Mouse (Mus musculus) ovary, postnatal 10 days (tissue): ENCODE results near the gene Prr11.
A peak's percentile ranks its signal among the peaks of the same experiment; 100 is the strongest.
"Not testable (repeated sequence)": the region's sequence is repeated elsewhere in the genome, so short reads cannot be mapped to it uniquely, and the experiment has no call there.

Source experiments
- DNase-seq: peaks from one replicate; pipeline ENCODE4 v3.0.0; 2022; ENCODE audit warnings: low spot score

The Prr11 gene

GRCm38 (mm10) chr11:87108409-87108754, at the start of gene Prr11:
Gene Prr11, minus strand, starts transcription at chr11:87108708.
- DNase-seq = no peak

GRCm38 (mm10) chr11:87158012-87158411, 49.5 kb upstream of the Prr11 start:
- no peak for DNase-seq

DNA sequence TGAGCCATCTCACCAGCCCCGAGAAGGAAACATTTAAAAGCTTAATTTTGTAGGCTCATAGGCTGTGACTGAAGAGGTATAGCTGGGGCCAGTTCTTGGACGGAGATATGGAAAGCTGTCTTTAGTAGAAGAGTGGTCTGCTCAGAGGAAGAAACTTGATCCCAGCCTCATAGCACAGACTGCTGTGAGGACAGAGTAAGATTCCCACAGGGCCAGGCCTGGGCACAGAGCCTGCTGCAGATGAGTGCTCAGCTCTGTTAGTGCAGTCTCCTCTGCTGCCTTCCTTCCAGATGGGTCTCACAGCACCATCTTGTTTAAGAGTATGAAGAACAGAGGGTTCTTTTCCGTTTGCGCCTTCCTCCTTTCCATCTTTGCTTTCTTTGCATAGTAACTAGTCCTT, 27.7 kb upstream of the Prr11 start:
- DNase-seq = no peak

GRCm38 (mm10) chr11:87126824-87127816, 18.6 kb upstream of the Prr11 start, which contains the start of gene Trim37:
Gene Trim37, plus strand, starts transcription at chr11:87127077.
- DNase-seq = peak; percentile 53

DNA sequence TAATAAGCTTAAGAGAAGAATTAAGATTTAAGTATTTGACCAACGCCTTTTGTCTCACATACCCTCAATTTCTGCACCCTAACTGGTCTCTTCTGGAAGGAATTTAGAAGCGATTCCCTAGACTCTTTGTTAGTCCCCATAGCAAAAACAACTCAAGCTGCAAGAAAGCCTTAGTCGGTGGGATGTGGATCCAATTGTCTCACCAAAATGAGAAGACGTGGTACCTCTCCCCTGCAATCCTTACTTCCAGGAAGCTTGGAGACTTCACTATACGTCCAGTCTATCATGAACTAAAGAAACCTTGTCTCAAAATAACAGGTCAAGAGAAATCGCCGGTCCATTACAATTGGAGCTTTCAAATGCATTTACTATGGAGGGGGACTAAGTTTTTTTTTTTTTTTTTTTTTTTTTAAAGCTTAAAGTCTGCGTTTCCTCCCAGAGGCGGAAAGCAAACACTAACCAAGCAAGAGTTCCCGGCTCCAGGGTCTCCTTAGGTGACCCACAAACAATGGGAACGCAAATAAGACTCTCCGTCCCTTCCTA, 17.8 kb upstream of the Prr11 start:
- DNase-seq = no peak

DNA sequence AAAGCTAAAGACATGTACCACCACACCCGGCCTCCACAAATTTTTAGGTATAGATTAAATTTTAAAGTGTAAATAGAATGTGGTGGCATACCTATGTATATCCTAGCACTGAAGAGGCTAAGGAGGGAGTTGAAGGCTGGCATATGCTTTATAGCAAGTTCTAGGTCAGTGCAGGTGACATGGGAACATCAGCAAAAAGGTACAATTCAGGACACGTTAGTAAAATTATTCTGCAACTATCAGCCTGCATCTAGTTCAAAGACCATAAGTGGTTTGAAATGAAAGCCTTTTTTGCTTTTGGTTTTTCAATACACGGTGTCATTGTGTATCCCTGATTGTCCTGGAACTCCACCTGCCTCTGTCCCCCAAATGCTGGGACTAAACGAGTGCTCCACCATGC, 17.1 kb upstream of the Prr11 start:
- DNase-seq = no peak

GRCm38 (mm10) chr11:87121864-87122263, 13.4 kb upstream of the Prr11 start:
- no peak for DNase-seq

GRCm38 (mm10) chr11:87110172-87110909, 1.8 kb upstream of the Prr11 start:
- no peak for DNase-seq

DNA sequence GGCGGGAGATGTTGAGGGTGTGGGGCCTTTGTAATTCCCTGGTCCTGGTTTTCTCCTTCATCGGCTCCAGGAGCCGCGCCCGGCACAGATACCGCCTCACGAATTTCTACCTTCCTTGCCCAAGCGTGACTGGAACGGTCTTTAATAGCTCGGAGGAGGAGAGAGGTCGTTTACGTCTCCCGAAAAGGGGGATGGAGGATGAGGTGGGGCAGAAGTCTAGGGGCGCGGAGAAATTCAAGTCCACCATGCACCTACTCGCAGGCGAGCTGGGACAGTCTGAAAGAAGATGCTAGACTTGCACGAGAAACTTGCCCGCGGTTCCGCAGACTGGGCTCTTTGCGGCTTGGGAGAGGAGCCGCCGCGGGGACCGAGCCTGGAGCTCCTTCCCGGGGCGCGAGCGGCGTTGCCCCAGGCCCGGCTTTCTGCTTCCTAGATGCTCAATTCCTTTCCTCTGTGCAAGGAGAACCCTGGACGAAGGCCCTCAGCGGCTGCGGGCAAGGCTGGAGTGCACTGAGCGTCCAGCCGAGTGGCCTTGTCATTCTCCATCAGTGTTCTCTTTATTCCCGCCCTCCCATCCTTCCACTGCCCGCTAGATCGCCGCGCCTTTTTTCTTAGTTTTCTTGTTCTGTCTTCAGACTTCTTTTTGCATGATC, 1.1 kb upstream of the Prr11 start:
- no peak for DNase-seq

DNA sequence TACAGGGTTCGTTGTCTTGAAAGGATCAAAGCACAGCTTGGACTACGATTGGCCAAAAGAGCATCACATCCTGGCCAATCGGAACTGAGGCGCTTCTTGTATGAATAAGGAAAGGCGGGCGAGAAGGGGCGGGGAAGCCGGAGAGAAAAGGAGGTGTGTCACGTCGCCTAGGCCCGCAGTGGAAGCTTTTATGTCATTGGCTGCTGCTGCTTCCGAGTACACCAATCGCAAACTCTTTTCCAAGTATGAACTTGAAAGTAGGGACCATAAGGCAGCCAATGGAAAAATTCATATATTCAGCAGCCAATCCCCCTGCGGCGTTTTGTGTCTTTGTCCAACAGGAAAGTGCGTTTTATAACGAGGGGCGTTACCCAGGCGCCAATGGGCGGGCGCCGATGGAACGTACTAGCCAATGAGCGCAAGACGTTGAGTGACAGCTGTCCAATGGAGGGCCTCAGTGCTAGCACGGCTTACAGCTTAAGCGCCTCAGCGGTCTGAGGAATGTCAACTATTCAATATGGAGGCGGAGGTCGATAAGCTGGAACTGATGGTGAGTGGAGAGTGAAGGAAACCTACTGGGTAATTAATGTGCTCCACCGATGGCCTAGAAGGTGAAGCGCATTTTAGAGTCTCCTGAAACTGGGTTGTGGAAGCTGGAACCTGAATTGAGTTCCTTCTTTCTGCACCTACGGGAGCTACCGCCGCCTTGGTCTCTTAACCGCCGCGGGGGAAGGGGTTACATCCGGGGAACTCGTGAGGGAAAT, 429 bp upstream of the Prr11 start, which contains the start of gene Ska2:
TSS of gene Ska2 (plus strand) at position 480 of the 764 bp plus-strand sequence.
- peak; percentile 88 for DNase-seq

DNA sequence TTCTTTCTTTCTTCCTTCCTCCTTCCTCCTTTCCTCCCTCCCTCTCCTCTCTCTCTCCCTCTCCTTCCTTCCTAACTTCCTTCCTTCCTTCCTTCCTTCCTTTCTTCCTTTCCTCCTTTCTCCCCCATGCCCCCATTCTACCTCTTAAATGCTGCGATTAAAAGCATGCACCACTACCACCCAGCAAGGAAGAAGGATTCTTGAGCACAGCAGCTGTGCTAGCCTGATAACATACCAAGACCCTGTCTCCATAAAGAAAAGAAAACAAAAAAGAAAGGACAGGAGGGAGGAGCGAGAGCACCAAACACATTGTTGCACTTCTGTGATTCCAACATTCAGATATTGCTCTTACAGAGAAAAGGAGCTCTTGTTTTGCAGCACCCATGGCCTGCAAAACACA, 21.4 kb downstream of the Prr11 start:
- DNase-seq = no peak

- peak; percentile 51 for DNase-seq
Measured at GRCm38 (mm10) chr11:87086290-87086984, 22.1 kb downstream of the Prr11 start, which contains the start of gene Smg8. Gene Smg8, minus strand, starts transcription at chr11:87086774.

GRCm38 (mm10) chr11:87085461-87085860, 23.0 kb downstream of the Prr11 start:
- DNase-seq = no peak

- DNase-seq = no peak
Measured at GRCm38 (mm10) chr11:87083712-87084111, 24.8 kb downstream of the Prr11 start.

GRCm38 (mm10) chr11:87073866-87074440, 34.6 kb downstream of the Prr11 start, which contains the start of gene Gdpd1:
Gene Gdpd1, minus strand, starts transcription at chr11:87074062.
- peak; percentile 71 for DNase-seq

GRCm38 (mm10) chr11:87073343-87073865, 35.1 kb downstream of the Prr11 start:
- DNase-seq = peak; percentile 28

- DNase-seq = no peak
Measured at GRCm38 (mm10) chr11:87062087-87062486, 46.4 kb downstream of the Prr11 start.

DNA sequence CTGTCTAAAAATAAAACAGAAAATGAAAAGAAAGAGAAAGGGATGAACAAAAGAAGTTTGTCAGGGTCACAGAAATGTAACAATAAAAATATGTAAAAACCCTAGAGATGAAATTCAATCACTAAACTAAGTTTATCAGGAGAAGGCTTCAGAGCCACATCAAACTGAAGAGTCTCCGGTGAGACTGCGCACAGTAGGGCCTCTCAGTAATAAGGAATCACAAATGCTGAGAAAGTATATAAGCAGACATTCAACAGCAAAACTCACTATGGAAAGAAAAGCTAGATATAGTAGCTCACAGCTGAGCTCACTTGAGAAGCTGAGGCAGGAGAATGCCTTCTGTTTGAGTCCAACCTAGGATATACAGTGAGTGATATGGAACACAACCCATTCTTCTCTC, 48.1 kb downstream of the Prr11 start:
- no peak for DNase-seq

- no peak for DNase-seq
Measured at GRCm38 (mm10) chr11:87056286-87056685, 52.2 kb downstream of the Prr11 start.

DNA sequence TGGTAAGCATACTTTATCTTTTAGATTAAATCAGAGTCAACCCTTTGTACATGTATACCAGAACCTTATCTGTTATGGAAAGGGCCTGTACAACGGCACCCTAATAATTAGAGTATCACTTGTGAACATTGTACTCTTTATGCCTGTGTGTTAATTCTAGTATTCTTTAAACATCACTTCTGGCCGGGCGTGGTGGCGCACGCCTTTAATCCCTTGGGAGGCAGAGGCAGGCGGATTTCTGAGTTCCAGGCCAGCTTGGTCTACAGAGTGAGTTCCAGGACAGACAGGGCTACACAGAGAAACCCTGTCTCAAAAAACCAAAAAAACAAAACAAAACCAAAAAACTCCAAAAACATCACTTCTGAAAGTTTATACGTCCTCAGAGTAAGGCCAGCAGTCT, 59.6 kb downstream of the Prr11 start:
- not testable (repeated sequence) for DNase-seq
